Mouse (Mus musculus): Measurements from ENCODE around the gene Fkbp10. TPM values are rescaled to one million over a fixed set of nuclear protein-coding genes. Genes with fewer than 3 reads are reported as not detected.
A peak's percentile ranks its signal among the peaks of the same experiment; 100 is the strongest.

The Fkbp10 gene
- polyA plus RNA-seq, 1 experiment from 2014 or later, result 24.7 TPM

DNA sequence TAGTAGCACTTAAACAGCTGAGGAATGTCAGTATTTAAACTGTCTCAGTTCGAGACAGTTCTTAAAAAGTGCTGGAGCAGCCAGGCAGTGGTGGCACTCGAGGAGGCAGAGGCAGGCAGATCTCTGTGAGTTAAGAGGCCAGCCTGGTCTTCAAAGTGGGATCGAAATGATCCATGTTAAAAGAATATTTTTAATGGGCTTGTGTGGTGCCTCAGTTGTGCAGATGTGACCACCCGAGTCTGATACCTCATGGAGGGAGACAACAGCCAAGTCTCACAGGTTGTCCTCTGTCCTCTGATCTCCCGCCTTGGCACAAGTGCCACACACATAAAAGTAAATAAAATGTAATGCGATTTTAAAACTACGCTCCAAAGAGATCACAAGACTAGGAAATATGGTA, 17.0 kb upstream of the Fkbp10 start:
- peak overlapping the region; percentile 76; the same call in 1 of the 2 replicates for H3K4me2 ChIP-seq (replicated peaks)
- H3K9me3 ChIP-seq (ENCODE audit: control insufficient read depth, low read length), result no peaks in the 10 kb centered on the region
- 97% methylated on average over 7 of the region's 7 CpGs for WGBS
- H3K4me3 ChIP-seq (replicated peaks; ENCODE audit: low read length), result no peak overlapping the region
- H3K27ac ChIP-seq, result no peak overlapping the region
- no peaks in the 10 kb centered on the region for H3K27me3 ChIP-seq (ENCODE audit: control insufficient read depth, insufficient read depth, low read length)
- H3K4me1 ChIP-seq (replicated peaks; ENCODE audit: control insufficient read depth, insufficient read depth, low read length), result peaks cover 26% of the 10 kb centered on the region
- DNase-seq (ENCODE audit: low spot score) (no peak), ATAC-seq (ENCODE audit: low FRiP score) (no peak)
- H3K9ac ChIP-seq, result no peak overlapping the region
- no peaks in the 10 kb centered on the region for H3K36me3 ChIP-seq (replicated peaks; ENCODE audit: control insufficient read depth, insufficient read depth)

DNA sequence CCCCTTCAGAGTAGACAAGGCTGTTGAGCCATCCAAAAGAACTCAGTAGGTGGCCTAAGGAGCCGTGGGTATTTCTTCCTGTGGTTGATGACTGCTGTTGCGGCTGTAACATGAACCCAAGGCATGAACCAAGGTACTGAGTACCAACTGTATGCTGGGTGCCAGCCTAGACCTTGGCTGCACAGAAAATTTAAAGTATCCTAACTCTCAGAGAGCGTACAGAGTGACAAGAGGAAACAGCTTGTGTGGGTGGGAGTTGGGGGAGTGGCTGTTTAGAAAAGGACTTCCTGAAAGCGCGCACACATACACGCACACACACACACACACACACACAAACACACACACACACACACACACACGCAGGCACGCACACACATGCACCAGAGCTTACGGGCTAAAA, 16.2 kb upstream of the Fkbp10 start:
- Histone ChIP-seq H3K4me3 (replicated peaks; ENCODE audit: low read length) (no peak overlapping the region), H3K9ac (no peak overlapping the region), H3K27me3 (ENCODE audit: control insufficient read depth, insufficient read depth, low read length) (no peaks in the 10 kb centered on the region), H3K4me1 (replicated peaks; ENCODE audit: control insufficient read depth, insufficient read depth, low read length) (peaks cover 26% of the 10 kb centered on the region), H3K27ac (no peak overlapping the region), H3K9me3 (ENCODE audit: control insufficient read depth, low read length) (no peaks in the 10 kb centered on the region), H3K4me2 (replicated peaks) (no peak overlapping the region), H3K36me3 (replicated peaks; ENCODE audit: control insufficient read depth, insufficient read depth) (no peaks in the 10 kb centered on the region)
- 76% methylated on average over 9 of the region's 9 CpGs for WGBS
- ATAC-seq (ENCODE audit: low FRiP score), result no peak
- no peak for DNase-seq (ENCODE audit: low spot score)

DNA sequence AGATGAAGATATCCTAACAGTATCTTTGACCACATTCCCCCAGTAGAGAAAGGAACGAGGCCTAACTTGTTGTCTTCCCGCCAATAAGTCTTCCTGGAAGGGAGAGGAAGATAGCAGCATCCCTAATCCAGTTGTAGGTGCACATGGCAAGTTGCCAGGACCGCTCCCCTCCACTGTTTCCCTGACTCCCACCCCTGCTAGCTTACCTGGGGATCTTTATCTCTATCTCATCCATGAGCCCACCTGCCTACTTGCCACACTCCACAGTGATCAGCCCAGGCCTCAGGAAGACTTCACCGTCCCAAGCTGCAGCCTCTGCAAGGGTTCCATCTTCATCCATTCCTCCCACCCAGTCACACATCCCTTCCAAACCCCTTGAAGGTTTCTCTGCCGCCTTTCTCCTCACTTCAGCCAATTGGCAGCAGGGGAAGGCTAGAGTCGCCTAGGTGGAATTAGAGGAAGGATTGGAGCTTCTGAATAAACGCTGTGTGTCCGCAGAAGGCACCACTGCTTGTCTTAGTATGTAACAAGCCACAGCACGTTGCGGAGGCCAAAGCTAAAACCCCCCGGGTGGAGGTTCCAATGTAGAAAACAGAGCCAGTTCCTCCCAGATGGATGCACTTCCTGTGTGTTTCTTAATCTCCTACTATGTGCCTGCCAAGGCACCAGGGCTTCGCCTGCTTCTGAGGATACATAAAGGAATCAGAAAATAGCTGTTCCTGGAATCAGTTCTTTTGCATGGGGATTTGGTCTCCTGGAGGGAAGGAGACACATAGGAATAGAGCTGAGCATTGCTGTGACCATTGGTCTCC, 15.6 kb upstream of the Fkbp10 start:
- DNase-seq (ENCODE audit: low spot score) (no peak), ATAC-seq (ENCODE audit: low FRiP score) (no peak)
- H3K27me3 ChIP-seq (ENCODE audit: control insufficient read depth, insufficient read depth, low read length), result no peaks in the 10 kb centered on the region
- H3K9me3 ChIP-seq (ENCODE audit: control insufficient read depth, low read length), result no peaks in the 10 kb centered on the region
- H3K4me1 ChIP-seq (replicated peaks; ENCODE audit: control insufficient read depth, insufficient read depth, low read length), result peaks cover 23% of the 10 kb centered on the region
- no peak overlapping the region for H3K27ac ChIP-seq
- H3K4me3 ChIP-seq (replicated peaks; ENCODE audit: low read length), result no peak overlapping the region
- no peak overlapping the region for H3K9ac ChIP-seq
- H3K4me2 ChIP-seq (replicated peaks), result no peak overlapping the region
- 79% methylated on average over 12 of the region's 12 CpGs for WGBS
- H3K36me3 ChIP-seq (replicated peaks; ENCODE audit: control insufficient read depth, insufficient read depth), result no peaks in the 10 kb centered on the region

DNA sequence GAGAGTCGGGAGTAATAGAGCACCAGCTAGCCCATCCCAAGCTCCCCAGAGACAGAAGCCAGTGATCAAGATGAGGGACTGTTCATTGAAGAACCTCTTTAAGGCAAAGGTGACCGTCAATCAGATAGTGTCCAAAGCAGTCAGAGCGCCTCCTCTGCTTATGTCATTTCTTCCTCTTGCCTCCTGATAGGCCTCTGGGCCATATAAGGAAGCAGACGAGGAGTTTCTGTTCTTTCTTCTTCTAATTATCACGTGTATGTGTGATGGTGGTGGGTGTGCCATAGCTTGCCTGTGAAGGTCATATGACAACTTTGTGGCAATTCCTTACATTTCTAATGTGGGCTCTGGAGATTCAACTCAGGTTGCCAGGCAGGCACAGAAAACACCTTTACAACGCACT, 14.7 kb upstream of the Fkbp10 start:
- peaks cover 14% of the 10 kb centered on the region for H3K4me1 ChIP-seq (replicated peaks; ENCODE audit: control insufficient read depth, insufficient read depth, low read length)
- no peak overlapping the region for H3K4me2 ChIP-seq (replicated peaks)
- no peaks in the 10 kb centered on the region for H3K36me3 ChIP-seq (replicated peaks; ENCODE audit: control insufficient read depth, insufficient read depth)
- ATAC-seq (ENCODE audit: low FRiP score) (no peak), DNase-seq (ENCODE audit: low spot score) (no peak)
- H3K9me3 ChIP-seq (ENCODE audit: control insufficient read depth, low read length), result no peaks in the 10 kb centered on the region
- 82% methylated on average over 6 of the region's 6 CpGs for WGBS
- H3K9ac ChIP-seq, result no peak overlapping the region
- no peak overlapping the region for H3K4me3 ChIP-seq (replicated peaks; ENCODE audit: low read length)
- no peaks in the 10 kb centered on the region for H3K27me3 ChIP-seq (ENCODE audit: control insufficient read depth, insufficient read depth, low read length)
- no peak overlapping the region for H3K27ac ChIP-seq

DNA sequence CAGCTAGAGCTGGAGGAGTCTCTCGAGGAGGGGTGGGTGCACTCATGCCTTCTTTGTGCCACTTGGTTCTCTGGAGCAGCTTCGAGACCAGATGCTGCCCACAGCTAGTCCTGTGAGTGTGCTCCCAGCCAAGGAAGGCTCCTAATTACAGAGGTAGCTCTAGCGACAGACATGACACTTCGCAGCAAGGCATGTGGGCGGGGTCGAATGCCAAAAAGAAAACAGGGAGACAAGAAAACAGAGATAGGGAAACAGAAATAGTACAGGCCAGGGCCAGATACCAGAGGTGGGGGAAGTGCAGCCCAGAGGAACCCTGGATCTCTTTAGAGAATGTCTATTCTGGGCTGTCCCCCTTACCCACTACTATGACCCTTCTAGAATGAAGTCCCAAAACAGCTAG, 13.3 kb upstream of the Fkbp10 start:
- Histone ChIP-seq H3K4me1 (replicated peaks; ENCODE audit: control insufficient read depth, insufficient read depth, low read length) (0 out of 2 replicates have a peak, but pooled peaks cover 4% of the 10 kb centered on the region), H3K9ac (no peak overlapping the region), H3K36me3 (replicated peaks; ENCODE audit: control insufficient read depth, insufficient read depth) (no peaks in the 10 kb centered on the region), H3K4me3 (replicated peaks; ENCODE audit: low read length) (no peak overlapping the region), H3K27ac (no peak overlapping the region), H3K4me2 (replicated peaks) (no peak overlapping the region), H3K9me3 (ENCODE audit: control insufficient read depth, low read length) (no peaks in the 10 kb centered on the region), H3K27me3 (ENCODE audit: control insufficient read depth, insufficient read depth, low read length) (no peaks in the 10 kb centered on the region)
- 44% methylated on average over 6 of the region's 6 CpGs for WGBS
- no peak for DNase-seq (ENCODE audit: low spot score)
- ATAC-seq (ENCODE audit: low FRiP score), result no peak

DNA sequence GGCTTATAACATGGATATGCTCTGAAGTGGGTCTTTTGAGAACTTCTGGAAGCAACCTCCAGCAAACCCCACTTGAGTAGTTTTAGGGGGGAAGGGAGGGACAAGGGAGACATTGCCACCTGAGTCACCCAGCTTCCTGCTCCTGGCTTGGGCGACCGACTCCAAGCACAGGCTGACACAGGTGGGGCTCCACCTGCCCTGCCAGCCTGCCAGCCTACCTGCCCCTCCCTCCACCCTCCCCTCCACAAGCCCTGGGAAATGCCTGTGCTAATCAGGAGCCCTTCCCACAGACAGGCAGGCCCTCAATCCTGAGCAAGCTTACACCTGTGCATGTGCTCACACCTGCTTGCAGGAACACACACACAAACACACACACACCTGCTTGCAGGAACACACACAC, 12.8 kb upstream of the Fkbp10 start:
- Histone ChIP-seq H3K4me2 (replicated peaks) (no peak overlapping the region), H3K4me1 (replicated peaks; ENCODE audit: control insufficient read depth, insufficient read depth, low read length) (0 out of 2 replicates have a peak, but pooled peaks cover 4% of the 10 kb centered on the region), H3K27ac (no peak overlapping the region), H3K36me3 (replicated peaks; ENCODE audit: control insufficient read depth, insufficient read depth) (no peaks in the 10 kb centered on the region), H3K4me3 (replicated peaks; ENCODE audit: low read length) (no peak overlapping the region), H3K9me3 (ENCODE audit: control insufficient read depth, low read length) (no peaks in the 10 kb centered on the region), H3K9ac (no peak overlapping the region), H3K27me3 (ENCODE audit: control insufficient read depth, insufficient read depth, low read length) (no peaks in the 10 kb centered on the region)
- DNase-seq (ENCODE audit: low spot score) (no peak), ATAC-seq (ENCODE audit: low FRiP score) (no peak)
- 73% methylated on average over 2 of the region's 2 CpGs for WGBS

DNA sequence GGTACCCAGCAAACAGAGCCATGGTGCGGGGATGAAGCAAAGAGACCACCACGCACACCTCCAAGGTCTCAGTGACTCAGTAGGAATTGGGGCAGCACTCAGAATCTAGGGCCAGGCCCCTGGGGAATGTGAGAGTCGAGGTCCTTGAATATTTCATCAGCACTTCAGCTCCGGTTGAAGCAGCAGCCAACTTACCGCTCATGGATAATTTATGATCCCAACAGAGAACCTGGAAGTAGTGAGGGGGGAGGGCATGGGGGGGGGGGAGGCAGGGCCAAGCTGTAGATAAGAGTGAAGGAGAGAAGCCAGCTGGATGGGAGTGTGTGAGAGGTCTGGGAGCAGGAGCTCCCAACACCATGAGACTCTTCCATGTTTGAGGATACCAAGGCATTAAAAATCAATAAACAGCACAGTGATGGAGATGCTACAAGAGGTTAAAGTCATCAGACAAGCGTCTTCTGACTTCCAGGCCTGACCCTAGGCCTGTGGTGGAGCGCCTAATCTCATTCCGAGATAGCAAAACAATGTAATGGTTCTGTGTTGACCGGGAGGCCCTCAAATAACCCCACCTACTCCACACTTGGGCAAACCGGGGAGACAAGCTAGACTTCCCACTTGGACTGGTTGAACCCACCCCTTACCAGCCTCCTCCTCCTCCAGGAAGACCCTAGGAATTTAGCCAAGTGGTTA, 11.9 kb upstream of the Fkbp10 start:
- Histone ChIP-seq H3K27ac (no peak overlapping the region), H3K4me3 (replicated peaks; ENCODE audit: low read length) (no peak overlapping the region), H3K9me3 (ENCODE audit: control insufficient read depth, low read length) (no peaks in the 10 kb centered on the region), H3K9ac (no peak overlapping the region), H3K4me2 (replicated peaks) (no peak overlapping the region), H3K27me3 (ENCODE audit: control insufficient read depth, insufficient read depth, low read length) (no peaks in the 10 kb centered on the region), H3K36me3 (replicated peaks; ENCODE audit: control insufficient read depth, insufficient read depth) (peaks cover 2% of the 10 kb centered on the region; the same call in 1 of the 2 replicates), H3K4me1 (replicated peaks; ENCODE audit: control insufficient read depth, insufficient read depth, low read length) (no peaks in the 10 kb centered on the region)
- DNase-seq (ENCODE audit: low spot score) (no peak), ATAC-seq (ENCODE audit: low FRiP score) (no peak)
- WGBS, result 64% methylated on average over 10 of the region's 10 CpGs

DNA sequence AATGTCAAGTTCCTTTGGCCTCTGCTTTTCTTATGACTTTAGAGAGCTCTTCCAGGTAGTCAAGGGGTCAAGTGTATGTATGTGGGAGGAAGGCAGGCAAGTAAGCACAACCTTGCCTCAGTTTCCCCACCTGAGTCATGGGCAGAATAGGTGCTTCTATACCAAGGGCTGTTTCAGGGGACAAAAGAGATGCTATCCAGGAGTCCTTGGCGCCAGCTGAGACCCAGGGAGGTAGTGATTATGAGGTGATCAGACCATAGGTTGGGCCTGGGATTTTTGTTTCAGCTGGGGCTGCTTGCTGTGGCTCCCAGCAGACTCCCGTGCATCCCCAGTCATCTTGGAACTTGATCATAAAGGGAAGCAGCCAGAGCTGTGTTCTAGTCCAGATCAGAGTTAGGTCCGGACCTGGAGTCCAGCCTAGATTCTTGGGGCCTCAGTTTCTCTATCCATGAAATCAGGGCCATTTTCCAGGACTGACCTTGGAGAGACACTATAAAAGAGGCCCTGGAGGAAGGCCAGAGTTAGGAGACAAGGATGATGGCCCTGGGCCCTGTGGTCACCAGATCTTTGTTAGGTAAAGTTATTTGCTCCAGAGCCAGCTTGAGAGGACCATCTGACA, 10.9 kb upstream of the Fkbp10 start:
- Histone ChIP-seq H3K9me3 (ENCODE audit: control insufficient read depth, low read length) (no peaks in the 10 kb centered on the region), H3K4me1 (replicated peaks; ENCODE audit: control insufficient read depth, insufficient read depth, low read length) (no peaks in the 10 kb centered on the region), H3K27ac (no peak overlapping the region), H3K9ac (no peak overlapping the region), H3K4me2 (replicated peaks) (no peak overlapping the region), H3K4me3 (replicated peaks; ENCODE audit: low read length) (no peak overlapping the region), H3K27me3 (ENCODE audit: control insufficient read depth, insufficient read depth, low read length) (no peaks in the 10 kb centered on the region), H3K36me3 (replicated peaks; ENCODE audit: control insufficient read depth, insufficient read depth) (peaks cover 12% of the 10 kb centered on the region)
- DNase-seq (ENCODE audit: low spot score) (no peak), ATAC-seq (ENCODE audit: low FRiP score) (no peak)
- 85% methylated on average over 3 of the region's 3 CpGs for WGBS

DNA sequence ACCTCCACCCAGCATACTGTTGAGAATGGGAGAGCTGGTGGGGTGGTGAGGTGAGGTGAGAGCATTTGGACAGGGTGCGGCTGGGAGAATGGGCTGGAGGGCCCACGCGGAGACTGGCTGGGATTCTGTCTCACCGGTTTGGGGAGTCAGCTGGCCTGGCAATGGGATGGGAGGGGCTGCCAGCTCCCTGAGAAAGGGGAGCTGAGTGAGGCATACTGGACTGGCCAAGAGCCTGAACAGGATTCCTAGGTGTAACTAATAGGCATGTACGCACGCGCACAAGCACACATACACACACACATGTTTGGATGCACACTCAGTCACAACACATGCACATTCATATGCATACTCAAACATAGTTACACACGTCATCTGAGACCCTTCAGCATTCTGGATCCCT, 9.2 kb upstream of the Fkbp10 start:
- Histone ChIP-seq H3K9ac (no peak overlapping the region), H3K4me1 (replicated peaks; ENCODE audit: control insufficient read depth, insufficient read depth, low read length) (no peaks in the 10 kb centered on the region), H3K36me3 (replicated peaks; ENCODE audit: control insufficient read depth, insufficient read depth) (peaks cover 12% of the 10 kb centered on the region), H3K27me3 (ENCODE audit: control insufficient read depth, insufficient read depth, low read length) (no peaks in the 10 kb centered on the region), H3K4me3 (replicated peaks; ENCODE audit: low read length) (no peak overlapping the region), H3K27ac (no peak overlapping the region), H3K9me3 (ENCODE audit: control insufficient read depth, low read length) (no peaks in the 10 kb centered on the region), H3K4me2 (replicated peaks) (no peak overlapping the region)
- ATAC-seq (ENCODE audit: low FRiP score) (no peak), DNase-seq (ENCODE audit: low spot score) (no peak)
- WGBS, result 81% methylated on average over 8 of the region's 8 CpGs
